Mouse (Mus musculus) CH12.LX (cell line): ENCODE data around the gene Fry.

Source experiments
- CTCF ChIP-seq, 2 experiments: IDR thresholded peaks in 1 of 2; conservative IDR thresholded peaks in 1 of 2; 2 replicates each; pipeline ENCODE4 v1.5.1; 2011 to 2012; ENCODE audit warnings: low read depth in 2 of 2, low read length in 2 of 2, improper control_type of control experiment in 1 of 2, inconsistent platforms in 1 of 2, mild to moderate bottlenecking in 1 of 2, moderate library complexity in 1 of 2
- E2F4 ChIP-seq: IDR thresholded peaks from 2 replicates; pipeline ENCODE4 v1.6.1; 2011; ENCODE audit warnings: low read depth, low read length, improper control_type of control experiment; ENCODE audit not compliant: insufficient replicate concordance
- HCFC1 ChIP-seq: IDR thresholded peaks from 2 replicates; pipeline ENCODE4 v1.6.1; 2012; ENCODE audit warnings: low read depth, mild to moderate bottlenecking, inconsistent platforms, low read length, improper control_type of control experiment
- NRF1 ChIP-seq: IDR thresholded peaks from 2 replicates; pipeline ENCODE4 v1.6.1; 2014; ENCODE audit warnings: low read depth, mild to moderate bottlenecking, inconsistent platforms, low read length, improper control_type of control experiment, moderate library complexity
- RCOR1 ChIP-seq: conservative IDR thresholded peaks from 2 replicates; pipeline ENCODE4 v1.6.1; 2012; ENCODE audit warnings: low read depth, mild to moderate bottlenecking, inconsistent platforms, low read length, improper control_type of control experiment
- ZC3H11A ChIP-seq: IDR thresholded peaks from 2 replicates; pipeline ENCODE4 v1.6.1; 2012; ENCODE audit warnings: low read depth, mild to moderate bottlenecking, inconsistent platforms, low read length, improper control_type of control experiment
- ZMIZ1 ChIP-seq: IDR thresholded peaks from 2 replicates; pipeline ENCODE4 v1.6.1; 2012; ENCODE audit warnings: low read depth, mild to moderate bottlenecking, inconsistent platforms, low read length, improper control_type of control experiment
- ZNF384 ChIP-seq: IDR thresholded peaks from 2 replicates; pipeline ENCODE4 v1.6.1; 2012; ENCODE audit warnings: low read depth, low read length, improper control_type of control experiment, inconsistent platforms

GRCm38 (mm10) chr5:150166811-150167210 lies 48.4 kb downstream of the Fry start:
- TF ChIP-seq CTCF (conservative IDR thresholded peaks at IDR 0.05 in 1 of 2, IDR thresholded peaks at IDR 0.05 in 1 of 2; ENCODE audit: low read depth in 2 of 2, low read length in 2 of 2) (no peak), ZMIZ1 (no peak), ZC3H11A (no peak), NRF1 (no peak), HCFC1 (no peak), ZNF384 (no peak), E2F4 (no peak), RCOR1 (no peak)
